In the genomic region with DNA sequence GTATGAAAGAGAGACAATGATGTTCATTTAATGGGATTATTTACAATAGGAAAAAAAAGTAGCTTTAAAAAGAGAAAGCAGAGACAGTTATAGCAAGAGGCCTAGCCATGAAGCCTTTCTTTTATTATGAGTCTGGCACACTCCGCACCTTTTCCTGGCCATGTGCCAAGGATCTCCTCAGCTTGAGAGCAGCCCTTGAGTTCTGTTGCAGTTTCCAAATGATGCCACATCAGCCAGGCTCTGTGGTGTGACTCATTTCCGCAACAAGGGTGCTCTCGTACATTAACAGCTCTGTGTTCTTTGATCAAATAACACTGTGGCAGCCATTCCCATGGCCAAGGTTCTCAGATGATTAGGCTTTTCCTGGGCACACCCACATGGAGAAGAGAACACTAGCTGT, we compare ENCODE assay signal across 8 mouse cellular contexts.
DNase-seq lines count a peak whose midpoint lies in the region; ATAC-seq lines count a peak whose summit lies in the region.

No protein-coding gene starts in this region.

- peak; percentile 0 for DNase-seq in heart, adult 9 months (ENCODE audit: low spot score in 2 of 2)
- no peak for DNase-seq in heart, adult 8-10 months (ENCODE audit: low spot score)
- peak; percentile 59 for DNase-seq in 3T3-L1 (ENCODE audit: low read depth, low spot score)
- peak; percentile 13 for DNase-seq in adrenal gland, postnatal 25 days
- peak; percentile 4 to 31 for DNase-seq in layer of hippocampus, postnatal 14 days (ENCODE audit: low spot score in 2 of 2)
- no peak for DNase-seq in thymus, postnatal 0 days (ENCODE audit: low spot score)
- no peak for DNase-seq in spleen, postnatal 36 days (ENCODE audit: low spot score in 2 of 2)

- no peak for ATAC-seq in granulocyte monocyte progenitor cell, adult 5-6 weeks (replicated peaks; ENCODE audit: poor library complexity, severe bottlenecking)

Comparison
In these comparisons a context has a peak if more than half of its experiments do, and no peak if none do; other contexts are left out.
1. DNase-seq: peak in heart, adult 9 months (2 of 2), 3T3-L1 (single experiment), adrenal gland, postnatal 25 days (single experiment) and layer of hippocampus, postnatal 14 days (2 of 2); none in heart, adult 8-10 months (single experiment), thymus, postnatal 0 days (single experiment) and spleen, postnatal 36 days (0 of 2).